Mouse (Mus musculus): ENCODE measurements around the gene Nln. TPM values are rescaled to one million over a fixed set of nuclear protein-coding genes. Genes with fewer than 3 reads are reported as not detected.

Nln gene
- polyA plus RNA-seq, 1 experiment from 2014 or later = 24.3 TPM

DNA sequence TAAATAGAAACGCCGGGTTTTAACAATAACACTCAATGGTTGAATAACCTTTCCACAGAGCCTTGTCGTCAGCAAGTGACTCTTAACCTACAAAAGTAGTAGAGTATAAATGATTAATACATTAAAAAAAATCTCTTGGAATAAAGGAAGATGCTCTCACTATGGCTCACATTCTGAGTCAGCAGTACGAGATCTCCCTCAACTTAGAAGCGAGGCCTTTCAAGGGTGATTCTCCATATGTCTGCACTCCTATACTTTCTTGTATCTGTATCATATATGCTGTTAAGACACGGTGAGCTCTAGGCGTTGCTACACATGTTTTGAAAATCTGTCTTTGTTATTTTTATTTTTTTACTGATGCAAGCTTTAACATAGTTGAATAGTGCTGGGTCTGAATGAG is 1.1 kb upstream of the Nln start:
- no peaks in the 10 kb centered on the region for H3K9me3 ChIP-seq (replicated peaks; ENCODE audit: control insufficient read depth, low read length)
- H3K27ac ChIP-seq (replicated peaks; ENCODE audit: low read depth, low read length) = no peak overlapping the region
- DNase-seq (ENCODE audit: low spot score) (no peak), ATAC-seq (replicated peaks; ENCODE audit: insufficient number of reproducible peaks, low FRiP score, low TSS enrichment, low read depth) (no peak)
- 47% methylated on average over 7 of the region's 7 CpGs for WGBS
- peak overlapping the region; percentile 72 for H3K4me3 ChIP-seq (ENCODE audit: low read depth, low read length)
- no peaks in the 10 kb centered on the region for H3K27me3 ChIP-seq (ENCODE audit: control insufficient read depth, insufficient read depth, low read length)
- H3K4me1 ChIP-seq (ENCODE audit: control insufficient read depth, insufficient read depth, low read length) = no peaks in the 10 kb centered on the region
- peak overlapping the region; percentile 99 for H3K4me2 ChIP-seq (ENCODE audit: low read depth, low read length)
- H3K9ac ChIP-seq (replicated peaks; ENCODE audit: low read length) = peak overlapping the region; percentile 70; the same call in 1 of the 2 replicates
- no peaks in the 10 kb centered on the region; the same call in 1 of the 2 replicates for H3K36me3 ChIP-seq (replicated peaks; ENCODE audit: control insufficient read depth, insufficient read depth, low read depth, low read length)

DNA sequence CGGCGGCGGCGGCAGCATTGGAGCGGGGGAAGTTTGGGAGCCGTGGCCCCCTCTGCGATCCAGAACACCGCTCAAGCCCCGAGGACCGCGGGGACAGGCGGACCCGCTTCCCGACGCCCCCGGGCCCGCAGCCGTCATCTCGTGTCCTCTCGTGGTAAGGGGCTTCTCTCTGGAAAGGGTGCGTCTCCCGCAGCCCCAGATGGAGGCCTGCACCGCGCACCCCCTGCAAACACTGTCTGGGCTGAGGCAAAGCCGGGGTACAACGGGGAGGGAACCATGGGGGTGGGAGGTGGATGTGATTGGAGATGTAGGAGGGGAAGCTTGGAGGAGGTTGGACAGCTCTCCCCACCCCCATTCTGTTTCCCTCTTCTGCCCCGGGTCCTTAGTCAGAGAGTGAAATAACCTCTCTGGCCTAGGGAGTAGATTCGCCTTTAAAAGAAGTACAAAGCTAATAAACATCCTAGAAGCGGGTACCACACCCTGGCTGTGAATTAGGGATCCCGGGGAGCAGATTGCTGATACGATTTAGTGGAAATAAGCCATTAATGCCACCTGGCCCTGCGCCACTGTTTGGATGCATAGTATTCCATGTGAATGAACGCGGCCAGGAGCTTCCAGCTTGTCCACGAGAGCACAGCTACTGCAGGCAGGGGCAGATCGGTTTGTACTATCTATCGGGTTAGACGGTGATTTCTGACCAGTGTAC is 555 bp upstream of the Nln start:
- peak overlapping the region; percentile 70 for H3K9ac ChIP-seq (replicated peaks; ENCODE audit: low read length)
- WGBS = 1% methylated on average over 32 of the region's 38 CpGs
- no peaks in the 10 kb centered on the region for H3K4me1 ChIP-seq (ENCODE audit: control insufficient read depth, insufficient read depth, low read length)
- ATAC-seq (replicated peaks; ENCODE audit: insufficient number of reproducible peaks, low FRiP score, low TSS enrichment, low read depth) (peak; percentile 91), DNase-seq (ENCODE audit: low spot score) (peak; percentile 34)
- H3K4me3 ChIP-seq (ENCODE audit: low read depth, low read length) = peak overlapping the region; percentile 72
- H3K4me2 ChIP-seq (ENCODE audit: low read depth, low read length) = peak overlapping the region; percentile 99
- no peaks in the 10 kb centered on the region; the same call in 1 of the 2 replicates for H3K36me3 ChIP-seq (replicated peaks; ENCODE audit: control insufficient read depth, insufficient read depth, low read depth, low read length)
- H3K9me3 ChIP-seq (replicated peaks; ENCODE audit: control insufficient read depth, low read length) = no peaks in the 10 kb centered on the region
- no peaks in the 10 kb centered on the region for H3K27me3 ChIP-seq (ENCODE audit: control insufficient read depth, insufficient read depth, low read length)
- no peak overlapping the region for H3K27ac ChIP-seq (replicated peaks; ENCODE audit: low read depth, low read length)

- Histone ChIP-seq H3K36me3 (replicated peaks; ENCODE audit: control insufficient read depth, insufficient read depth, low read depth, low read length) (no peaks in the 10 kb centered on the region), H3K27me3 (ENCODE audit: control insufficient read depth, insufficient read depth, low read length) (no peaks in the 10 kb centered on the region), H3K27ac (replicated peaks; ENCODE audit: low read depth, low read length) (no peak overlapping the region), H3K4me1 (ENCODE audit: control insufficient read depth, insufficient read depth, low read length) (no peaks in the 10 kb centered on the region), H3K4me3 (ENCODE audit: low read depth, low read length) (peak overlapping the region; percentile 72), H3K9ac (replicated peaks; ENCODE audit: low read length) (peak overlapping the region; percentile 65), H3K9me3 (replicated peaks; ENCODE audit: control insufficient read depth, low read length) (no peaks in the 10 kb centered on the region), H3K4me2 (ENCODE audit: low read depth, low read length) (peak overlapping the region; percentile 99)
- peak; percentile 30 for DNase-seq (ENCODE audit: low spot score)
- WGBS = 2% methylated on average over 24 of the region's 24 CpGs
- ATAC-seq (replicated peaks; ENCODE audit: insufficient number of reproducible peaks, low FRiP score, low TSS enrichment, low read depth) = peak; percentile 1; the same call in 1 of the 2 replicates
Measured at GRCm38 (mm10) chr13:104108651-104109287, 645 bp downstream of the Nln start.

DNA sequence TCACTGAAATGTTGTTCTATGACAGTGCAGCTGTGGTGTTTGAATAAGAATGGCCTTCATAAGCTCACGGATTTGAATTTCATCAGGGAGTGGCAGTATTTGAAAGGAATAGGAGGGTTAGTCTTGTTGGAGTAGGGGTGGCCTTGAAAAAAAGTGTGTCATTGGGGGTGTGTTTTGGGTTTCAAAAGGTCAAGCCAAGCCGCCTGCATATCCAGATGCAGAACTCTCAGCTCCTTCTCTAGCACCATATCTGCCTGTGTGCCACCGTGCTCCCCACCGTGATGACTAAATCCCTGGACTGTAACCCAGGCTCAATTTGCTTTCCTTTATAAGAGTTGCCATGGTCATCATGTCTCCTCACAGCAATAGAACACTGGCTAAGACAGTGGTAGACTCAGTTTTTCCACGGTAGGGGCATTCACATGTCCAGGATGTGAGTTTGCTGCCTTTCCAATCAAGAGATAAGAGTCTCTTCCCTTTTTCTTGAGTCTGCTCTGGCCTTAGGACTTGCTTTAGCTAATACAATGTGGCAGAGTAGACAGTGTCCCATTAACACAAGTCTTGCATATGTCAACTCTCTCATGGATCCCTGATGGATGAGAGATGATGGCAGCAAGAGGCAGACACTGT is 7.7 kb downstream of the Nln start:
- Histone ChIP-seq H3K27ac (replicated peaks; ENCODE audit: low read depth, low read length) (no peak overlapping the region), H3K4me1 (ENCODE audit: control insufficient read depth, insufficient read depth, low read length) (no peaks in the 10 kb centered on the region), H3K36me3 (replicated peaks; ENCODE audit: control insufficient read depth, insufficient read depth, low read depth, low read length) (no peaks in the 10 kb centered on the region), H3K4me2 (ENCODE audit: low read depth, low read length) (no peak overlapping the region), H3K27me3 (ENCODE audit: control insufficient read depth, insufficient read depth, low read length) (no peaks in the 10 kb centered on the region), H3K9ac (replicated peaks; ENCODE audit: low read length) (no peak overlapping the region), H3K4me3 (ENCODE audit: low read depth, low read length) (no peak overlapping the region), H3K9me3 (replicated peaks; ENCODE audit: control insufficient read depth, low read length) (no peaks in the 10 kb centered on the region)
- no peak for ATAC-seq (replicated peaks; ENCODE audit: insufficient number of reproducible peaks, low FRiP score, low TSS enrichment, low read depth)
- WGBS = 84% methylated on average over 5 of the region's 5 CpGs
- no peak for DNase-seq (ENCODE audit: low spot score)

DNA sequence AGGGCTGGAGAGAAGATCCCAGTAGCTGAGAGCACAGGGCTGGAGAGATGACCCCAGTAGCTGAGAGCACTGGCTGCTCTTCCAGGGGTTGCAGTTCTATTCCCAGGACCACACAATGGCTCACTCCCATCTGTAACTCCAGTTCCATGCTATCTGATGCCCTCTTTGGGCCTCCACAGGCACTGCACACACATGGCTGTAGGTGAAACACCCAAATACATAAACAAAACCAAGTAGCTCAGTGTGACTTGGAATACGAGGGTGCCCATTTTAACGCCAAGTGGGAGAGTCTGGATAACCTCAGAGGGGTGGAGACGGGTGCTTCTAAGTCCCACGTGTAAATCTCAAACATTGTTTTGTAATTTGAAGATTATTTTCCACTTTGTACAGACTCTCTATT is 9.0 kb downstream of the Nln start:
- DNase-seq (ENCODE audit: low spot score) (no peak), ATAC-seq (replicated peaks; ENCODE audit: insufficient number of reproducible peaks, low FRiP score, low TSS enrichment, low read depth) (no peak)
- Histone ChIP-seq H3K9ac (replicated peaks; ENCODE audit: low read length) (no peak overlapping the region), H3K4me3 (ENCODE audit: low read depth, low read length) (no peak overlapping the region), H3K36me3 (replicated peaks; ENCODE audit: control insufficient read depth, insufficient read depth, low read depth, low read length) (no peaks in the 10 kb centered on the region), H3K9me3 (replicated peaks; ENCODE audit: control insufficient read depth, low read length) (no peaks in the 10 kb centered on the region), H3K4me1 (ENCODE audit: control insufficient read depth, insufficient read depth, low read length) (no peaks in the 10 kb centered on the region), H3K4me2 (ENCODE audit: low read depth, low read length) (no peak overlapping the region), H3K27ac (replicated peaks; ENCODE audit: low read depth, low read length) (no peak overlapping the region), H3K27me3 (ENCODE audit: control insufficient read depth, insufficient read depth, low read length) (no peaks in the 10 kb centered on the region)
- 88% methylated on average over 4 of the region's 4 CpGs for WGBS

DNA sequence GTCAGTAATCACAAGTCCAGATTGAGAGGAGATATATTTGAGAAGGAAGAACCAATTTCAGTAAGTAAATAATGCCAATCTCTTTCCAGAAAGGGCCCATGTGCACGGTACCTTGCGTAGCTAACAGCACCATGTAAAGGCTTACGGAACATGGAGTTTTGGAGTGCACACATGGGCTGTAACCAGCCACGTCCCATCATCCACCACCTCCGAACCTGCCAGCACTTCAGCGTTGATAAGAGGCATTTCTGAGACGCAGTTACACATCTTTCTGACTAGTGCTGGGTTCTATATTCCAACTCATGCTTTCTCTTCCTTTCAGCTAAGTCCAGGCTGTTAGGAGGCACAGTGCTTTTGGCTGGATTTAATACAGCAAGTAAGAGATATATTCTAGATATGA is 12.2 kb downstream of the Nln start:
- no peaks in the 10 kb centered on the region for H3K27me3 ChIP-seq (ENCODE audit: control insufficient read depth, insufficient read depth, low read length)
- 93% methylated on average over 7 of the region's 7 CpGs for WGBS
- no peak overlapping the region for H3K4me3 ChIP-seq (ENCODE audit: low read depth, low read length)
- no peak overlapping the region for H3K27ac ChIP-seq (replicated peaks; ENCODE audit: low read depth, low read length)
- no peak overlapping the region for H3K9ac ChIP-seq (replicated peaks; ENCODE audit: low read length)
- no peak overlapping the region for H3K4me2 ChIP-seq (ENCODE audit: low read depth, low read length)
- DNase-seq (ENCODE audit: low spot score) (no peak), ATAC-seq (replicated peaks; ENCODE audit: insufficient number of reproducible peaks, low FRiP score, low TSS enrichment, low read depth) (no peak)
- no peaks in the 10 kb centered on the region for H3K36me3 ChIP-seq (replicated peaks; ENCODE audit: control insufficient read depth, insufficient read depth, low read depth, low read length)
- H3K4me1 ChIP-seq (ENCODE audit: control insufficient read depth, insufficient read depth, low read length) = no peaks in the 10 kb centered on the region
- H3K9me3 ChIP-seq (replicated peaks; ENCODE audit: control insufficient read depth, low read length) = no peaks in the 10 kb centered on the region

GRCm38 (mm10) chr13:104095955-104096354 is 13.5 kb downstream of the Nln start:
- Histone ChIP-seq H3K9me3 (replicated peaks; ENCODE audit: control insufficient read depth, low read length) (no peaks in the 10 kb centered on the region), H3K4me2 (ENCODE audit: low read depth, low read length) (no peak overlapping the region), H3K27me3 (ENCODE audit: control insufficient read depth, insufficient read depth, low read length) (no peaks in the 10 kb centered on the region), H3K4me1 (ENCODE audit: control insufficient read depth, insufficient read depth, low read length) (no peaks in the 10 kb centered on the region), H3K27ac (replicated peaks; ENCODE audit: low read depth, low read length) (no peak overlapping the region), H3K4me3 (ENCODE audit: low read depth, low read length) (no peak overlapping the region), H3K36me3 (replicated peaks; ENCODE audit: control insufficient read depth, insufficient read depth, low read depth, low read length) (no peaks in the 10 kb centered on the region), H3K9ac (replicated peaks; ENCODE audit: low read length) (no peak overlapping the region)
- 62% methylated on average over 7 of the region's 7 CpGs for WGBS
- ATAC-seq (replicated peaks; ENCODE audit: insufficient number of reproducible peaks, low FRiP score, low TSS enrichment, low read depth) (no peak), DNase-seq (ENCODE audit: low spot score) (no peak)
